Mouse (Mus musculus): ENCODE data around the gene Acp6. TPM values are rescaled to one million over a fixed set of nuclear protein-coding genes. Genes with fewer than 3 reads are reported as not detected.

The Acp6 gene
- total and polyA plus RNA-seq, 2 experiments from 2014 or later = 12.6 to 20.3 TPM

DNA sequence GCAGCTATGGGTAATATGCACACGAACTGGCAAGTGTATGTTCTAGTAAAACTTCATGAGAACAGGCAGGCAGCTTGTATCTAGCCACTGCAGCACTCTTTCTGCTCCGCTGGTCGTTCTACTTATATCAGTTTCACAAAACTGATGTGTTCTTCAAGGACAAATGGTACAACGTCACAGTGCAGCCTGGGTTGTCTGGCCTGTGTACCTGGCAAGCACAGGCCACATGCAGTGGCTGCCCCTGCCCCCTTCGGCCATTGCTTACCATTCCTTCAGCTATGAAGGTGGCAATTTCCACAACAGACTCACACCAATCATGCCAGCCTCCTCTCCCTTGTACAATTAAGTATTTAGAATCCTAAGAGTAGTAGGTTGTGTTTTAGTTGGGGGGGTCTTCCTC is 14.1 kb downstream of the Acp6 start:
- DNase-seq (ENCODE audit: low spot score) (no peak), ATAC-seq (ENCODE audit: low FRiP score) (no peak)
- Histone ChIP-seq H3K27me3 (ENCODE audit: insufficient read depth, low read length) (no peaks in the 10 kb centered on the region), H3K4me3 (ENCODE audit: low read depth, low read length) (no peak overlapping the region), H3K4me1 (ENCODE audit: insufficient read depth, low read length) (no peaks in the 10 kb centered on the region), H3K27ac (ENCODE audit: low read depth, low read length) (no peak overlapping the region), H3K4me2 (ENCODE audit: low read depth, low read length, poor library complexity, severe bottlenecking) (no peak overlapping the region), H3K9ac (replicated peaks; ENCODE audit: low read length, poor library complexity, severe bottlenecking) (no peak overlapping the region), H3K9me3 (ENCODE audit: low read length) (no peaks in the 10 kb centered on the region), H3K36me3 (ENCODE audit: insufficient read depth, low read length) (no peaks in the 10 kb centered on the region)
- TF ChIP-seq CTCF (IDR thresholded peaks at IDR 0.05) = no peak
- 77% methylated on average over 5 of the region's 5 CpGs for WGBS

GRCm38 (mm10) chr3:97178885-97179284 is 20.3 kb downstream of the Acp6 start:
- no peak overlapping the region for H3K9ac ChIP-seq (replicated peaks; ENCODE audit: low read length, poor library complexity, severe bottlenecking)
- no peak overlapping the region for H3K27ac ChIP-seq (ENCODE audit: low read depth, low read length)
- no peaks in the 10 kb centered on the region for H3K9me3 ChIP-seq (ENCODE audit: low read length)
- H3K27me3 ChIP-seq (ENCODE audit: insufficient read depth, low read length) = no peaks in the 10 kb centered on the region
- 80% methylated on average over 6 of the region's 6 CpGs for WGBS
- H3K36me3 ChIP-seq (ENCODE audit: insufficient read depth, low read length) = no peaks in the 10 kb centered on the region
- no peak overlapping the region for H3K4me3 ChIP-seq (ENCODE audit: low read depth, low read length)
- no peak for TF ChIP-seq CTCF (IDR thresholded peaks at IDR 0.05)
- ATAC-seq (ENCODE audit: low FRiP score) (no peak), DNase-seq (ENCODE audit: low spot score) (no peak)
- H3K4me2 ChIP-seq (ENCODE audit: low read depth, low read length, poor library complexity, severe bottlenecking) = no peak overlapping the region
- H3K4me1 ChIP-seq (ENCODE audit: insufficient read depth, low read length) = no peaks in the 10 kb centered on the region

- H3K4me2 ChIP-seq (ENCODE audit: low read depth, low read length, poor library complexity, severe bottlenecking) = no peak overlapping the region
- 0 out of 2 replicates have a peak overlapping the region, but pooled peaks have one; percentile 24 for H3K9ac ChIP-seq (replicated peaks; ENCODE audit: low read length, poor library complexity, severe bottlenecking)
- H3K4me3 ChIP-seq (ENCODE audit: low read depth, low read length) = no peak overlapping the region
- DNase-seq (ENCODE audit: low spot score) = no peak
- 37% methylated on average over 6 of the region's 6 CpGs for WGBS
- TF ChIP-seq CTCF (IDR thresholded peaks at IDR 0.05) = no peak
- H3K27me3 ChIP-seq (ENCODE audit: insufficient read depth, low read length) = no peaks in the 10 kb centered on the region
- 0 out of 2 replicates have a peak overlapping the region, but pooled peaks have one; percentile 38 for H3K27ac ChIP-seq (ENCODE audit: low read depth, low read length)
- no peaks in the 10 kb centered on the region for H3K9me3 ChIP-seq (ENCODE audit: low read length)
- no peaks in the 10 kb centered on the region for H3K4me1 ChIP-seq (ENCODE audit: insufficient read depth, low read length)
- no peaks in the 10 kb centered on the region for H3K36me3 ChIP-seq (ENCODE audit: insufficient read depth, low read length)
- ATAC-seq (ENCODE audit: low FRiP score) = no peak; the same call in 1 of the 2 replicates
Measured at GRCm38 (mm10) chr3:97180527-97180926, 21.9 kb downstream of the Acp6 start.

DNA sequence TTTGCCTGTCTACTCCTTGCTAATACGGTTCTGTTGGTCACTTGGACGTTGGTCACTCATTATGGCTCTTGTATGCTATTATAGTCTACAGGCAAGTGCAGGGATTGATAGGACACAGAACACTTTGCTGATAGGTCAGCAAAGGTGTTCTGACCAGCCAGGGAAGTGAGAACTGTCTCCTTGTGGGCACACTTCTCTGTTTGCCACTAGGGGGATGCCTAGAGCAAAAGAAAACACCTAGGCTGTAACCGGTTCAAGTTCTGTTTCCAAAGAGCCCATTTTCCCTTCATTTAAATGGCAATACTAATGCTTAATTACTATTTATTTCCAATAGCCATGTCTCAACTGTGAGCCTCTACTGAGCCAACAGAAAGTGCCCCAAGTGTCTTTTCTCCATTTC is 25.2 kb downstream of the Acp6 start:
- Histone ChIP-seq H3K9me3 (ENCODE audit: low read length) (no peaks in the 10 kb centered on the region), H3K36me3 (ENCODE audit: insufficient read depth, low read length) (no peaks in the 10 kb centered on the region), H3K4me3 (ENCODE audit: low read depth, low read length) (no peak overlapping the region), H3K4me1 (ENCODE audit: insufficient read depth, low read length) (no peaks in the 10 kb centered on the region), H3K9ac (replicated peaks; ENCODE audit: low read length, poor library complexity, severe bottlenecking) (no peak overlapping the region), H3K27me3 (ENCODE audit: insufficient read depth, low read length) (no peaks in the 10 kb centered on the region), H3K27ac (ENCODE audit: low read depth, low read length) (no peak overlapping the region), H3K4me2 (ENCODE audit: low read depth, low read length, poor library complexity, severe bottlenecking) (no peak overlapping the region)
- DNase-seq (ENCODE audit: low spot score) = no peak
- 39% methylated on average over 3 of the region's 3 CpGs for WGBS
- TF ChIP-seq CTCF (IDR thresholded peaks at IDR 0.05) = peak; percentile 55
- no peak for ATAC-seq (ENCODE audit: low FRiP score)

DNA sequence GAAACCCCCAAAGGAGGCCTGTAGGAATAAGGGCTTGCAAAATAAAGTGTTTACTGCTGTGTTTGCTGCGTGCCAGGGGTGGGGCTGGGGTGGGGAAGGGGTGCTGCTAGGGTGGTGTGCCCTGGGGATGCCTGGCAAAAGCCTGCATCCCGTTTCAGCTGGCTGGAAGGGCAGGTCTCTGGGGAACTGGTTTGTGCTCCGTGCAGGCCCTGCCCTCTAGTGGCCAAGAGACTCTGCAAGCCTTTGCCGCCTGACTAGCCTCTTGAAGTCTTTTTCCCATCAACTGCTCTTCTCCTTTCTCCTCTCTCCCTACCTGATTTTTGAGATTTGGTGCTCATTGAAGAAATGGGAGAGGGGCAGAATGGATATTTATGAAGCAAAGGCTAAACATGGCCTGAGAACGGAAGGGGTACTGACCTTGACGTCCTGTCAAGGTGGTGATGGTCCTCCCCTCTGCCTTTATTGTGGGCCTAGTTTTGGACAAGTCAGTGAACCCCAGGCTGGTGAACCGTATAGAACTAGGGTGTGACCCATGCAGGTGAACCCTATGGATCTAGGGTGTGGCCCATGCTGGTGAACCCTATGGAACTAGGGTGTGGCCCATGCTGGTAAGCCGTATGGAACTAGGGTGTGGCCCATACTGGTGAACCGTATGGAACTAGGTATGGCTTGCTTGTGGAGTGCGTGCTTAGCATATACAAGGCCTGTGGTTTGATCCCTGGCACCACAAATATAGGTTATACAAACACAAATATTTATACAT is 26.7 kb downstream of the Acp6 start:
- no peak for ATAC-seq (ENCODE audit: low FRiP score)
- peak; percentile 89 for TF ChIP-seq CTCF (IDR thresholded peaks at IDR 0.05)
- DNase-seq (ENCODE audit: low spot score) = peak; percentile 85
- H3K4me3 ChIP-seq (ENCODE audit: low read depth, low read length) = no peak overlapping the region
- H3K4me2 ChIP-seq (ENCODE audit: low read depth, low read length, poor library complexity, severe bottlenecking) = no peak overlapping the region
- no peak overlapping the region for H3K9ac ChIP-seq (replicated peaks; ENCODE audit: low read length, poor library complexity, severe bottlenecking)
- H3K36me3 ChIP-seq (ENCODE audit: insufficient read depth, low read length) = no peaks in the 10 kb centered on the region
- H3K27me3 ChIP-seq (ENCODE audit: insufficient read depth, low read length) = no peaks in the 10 kb centered on the region
- no peak overlapping the region for H3K27ac ChIP-seq (ENCODE audit: low read depth, low read length)
- WGBS = 46% methylated on average over 10 of the region's 10 CpGs
- H3K9me3 ChIP-seq (ENCODE audit: low read length) = no peaks in the 10 kb centered on the region
- H3K4me1 ChIP-seq (ENCODE audit: insufficient read depth, low read length) = no peaks in the 10 kb centered on the region

DNA sequence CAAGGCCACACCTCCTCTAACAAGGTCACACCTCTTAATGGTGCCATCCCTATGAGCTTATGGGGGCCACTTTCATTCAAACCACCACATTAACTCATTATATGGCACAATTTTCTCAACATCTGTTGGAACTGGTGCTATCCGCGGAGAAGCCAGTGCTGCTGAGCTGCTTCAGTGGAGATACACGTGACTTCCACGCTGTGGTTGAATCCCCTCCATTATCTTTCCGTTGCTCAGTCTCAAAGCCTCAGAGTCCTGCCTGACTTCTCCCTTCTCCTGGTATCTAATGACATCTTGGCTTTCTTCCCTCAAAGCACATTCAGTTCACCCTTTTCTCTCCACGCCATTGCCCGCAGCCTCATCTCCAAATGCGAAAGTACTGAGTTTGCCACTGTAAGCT is 38.0 kb downstream of the Acp6 start:
- H3K9ac ChIP-seq (replicated peaks; ENCODE audit: low read length, poor library complexity, severe bottlenecking) = no peak overlapping the region
- WGBS = 89% methylated on average over 8 of the region's 8 CpGs
- H3K4me1 ChIP-seq (ENCODE audit: insufficient read depth, low read length) = no peaks in the 10 kb centered on the region
- ATAC-seq (ENCODE audit: low FRiP score) (no peak), DNase-seq (ENCODE audit: low spot score) (no peak)
- H3K36me3 ChIP-seq (ENCODE audit: insufficient read depth, low read length) = no peaks in the 10 kb centered on the region
- TF ChIP-seq CTCF (IDR thresholded peaks at IDR 0.05) = no peak
- H3K9me3 ChIP-seq (ENCODE audit: low read length) = no peaks in the 10 kb centered on the region
- H3K27me3 ChIP-seq (ENCODE audit: insufficient read depth, low read length) = no peaks in the 10 kb centered on the region
- H3K27ac ChIP-seq (ENCODE audit: low read depth, low read length) = no peak overlapping the region
- H3K4me3 ChIP-seq (ENCODE audit: low read depth, low read length) = no peak overlapping the region
- no peak overlapping the region for H3K4me2 ChIP-seq (ENCODE audit: low read depth, low read length, poor library complexity, severe bottlenecking)
